Mouse (Mus musculus) 3134 (cell line): ENCODE results near the gene Flnc.
A peak's percentile ranks its signal among the peaks of the same experiment; 100 is the strongest.
"Not testable (repeated sequence)": the region's sequence is repeated elsewhere in the genome, so short reads cannot be mapped to it uniquely, and the experiment has no call there.

Experiments used
- DNase-seq: peaks from one replicate; pipeline ENCODE4 v3.0.0-alpha.2; 2011; ENCODE audit warnings: low spot score; ENCODE audit not compliant: insufficient read length; ENCODE audit errors: extremely low read depth

Gene Flnc

GRCm38 (mm10) chr6:29433038-29433803 is at the start of gene Flnc:
TSS of gene Flnc (plus strand) at chr6:29433256.
- peak; percentile 64 for DNase-seq

- peak; percentile 86 for DNase-seq
Observed at GRCm38 (mm10) chr6:29388052-29388518, 45.0 kb upstream of the Flnc start, which contains the start of gene Opn1sw. TSS of gene Opn1sw (minus strand) at chr6:29388468.

- peak; percentile 85 for DNase-seq
Observed at GRCm38 (mm10) chr6:29388606-29389080, 44.4 kb upstream of the Flnc start.

- DNase-seq, result no peak
Observed at GRCm38 (mm10) chr6:29389425-29389824, 43.6 kb upstream of the Flnc start.

GRCm38 (mm10) chr6:29390500-29390899 is 42.6 kb upstream of the Flnc start:
- not testable (repeated sequence) for DNase-seq

GRCm38 (mm10) chr6:29391241-29391640 is 41.8 kb upstream of the Flnc start:
- DNase-seq, result not testable (repeated sequence)

GRCm38 (mm10) chr6:29391802-29392201 is 41.3 kb upstream of the Flnc start:
- DNase-seq, result no peak

- no peak for DNase-seq
Observed at GRCm38 (mm10) chr6:29394286-29394685, 38.8 kb upstream of the Flnc start.

GRCm38 (mm10) chr6:29395910-29396713 is 36.9 kb upstream of the Flnc start, which contains the start of gene Ccdc136:
TSS of gene Ccdc136 (plus strand) at chr6:29396309.
- peak; percentile 81 for DNase-seq

GRCm38 (mm10) chr6:29396714-29397540 is 36.1 kb upstream of the Flnc start:
- DNase-seq, result no peak

GRCm38 (mm10) chr6:29397575-29397974 is 35.5 kb upstream of the Flnc start:
- DNase-seq, result no peak

GRCm38 (mm10) chr6:29399851-29400250 is 33.2 kb upstream of the Flnc start:
- no peak for DNase-seq

- DNase-seq, result no peak
Observed at GRCm38 (mm10) chr6:29402693-29403342, 30.2 kb upstream of the Flnc start.

GRCm38 (mm10) chr6:29406412-29406811 is 26.6 kb upstream of the Flnc start:
- no peak for DNase-seq

GRCm38 (mm10) chr6:29415446-29415845 is 17.6 kb upstream of the Flnc start:
- no peak for DNase-seq

GRCm38 (mm10) chr6:29420596-29420995 is 12.5 kb upstream of the Flnc start:
- DNase-seq, result no peak

- no peak for DNase-seq
Observed at GRCm38 (mm10) chr6:29425118-29425517, 7.9 kb upstream of the Flnc start.

GRCm38 (mm10) chr6:29426331-29426730 is 6.7 kb upstream of the Flnc start:
- no peak for DNase-seq

GRCm38 (mm10) chr6:29428171-29428570 is 4.9 kb upstream of the Flnc start:
- no peak for DNase-seq
